Mouse (Mus musculus) heart, embryonic 15.5 days (tissue): ENCODE data around the gene Clock. TPM values are rescaled to one million over a fixed set of nuclear protein-coding genes. Genes with fewer than 3 reads are reported as not detected.

ENCODE experiments used
- polyA plus RNA-seq: library from polyadenylated mRNA; unstranded; fragments of >200 nt; fragmentation: Nextera tagmentation; extraction: Ambion mirVana; gene quantifications from 2 replicates; pipeline ENCODE4 v1.2.1, GENCODE M21; 2015

The Clock gene
- polyA plus RNA-seq, 1 experiment from 2014 or later, result 8.9 TPM

Other genes with a start within 250 kb of the Clock start
- gene Srd5a3, start 164.5 kb downstream of the Clock start, polyA plus RNA-seq, result 25.8 and 32.3 TPM in 2 replicates
- 62.7 and 72.2 TPM in 2 replicates for gene Tmem165, start 120.9 kb downstream of the Clock start, polyA plus RNA-seq
- gene Pdcl2, start 26.4 kb upstream of the Clock start, polyA plus RNA-seq, result not detected in 2 replicates
- gene Nmu, start 59.0 kb upstream of the Clock start, polyA plus RNA-seq, result not detected in 2 replicates
- not detected in 2 replicates for gene Gm7271, start 179.2 kb upstream of the Clock start, polyA plus RNA-seq
- 19.0 and 23.0 TPM in 2 replicates for gene Exoc1, start 224.5 kb upstream of the Clock start, polyA plus RNA-seq